Mouse (Mus musculus): ENCODE results near the gene Fbxo28. TPM values are rescaled to one million over a fixed set of nuclear protein-coding genes. Genes with fewer than 3 reads are reported as not detected.

Gene Fbxo28
- polyA plus RNA-seq, 1 experiment from 2014 or later: 4.9 TPM

DNA sequence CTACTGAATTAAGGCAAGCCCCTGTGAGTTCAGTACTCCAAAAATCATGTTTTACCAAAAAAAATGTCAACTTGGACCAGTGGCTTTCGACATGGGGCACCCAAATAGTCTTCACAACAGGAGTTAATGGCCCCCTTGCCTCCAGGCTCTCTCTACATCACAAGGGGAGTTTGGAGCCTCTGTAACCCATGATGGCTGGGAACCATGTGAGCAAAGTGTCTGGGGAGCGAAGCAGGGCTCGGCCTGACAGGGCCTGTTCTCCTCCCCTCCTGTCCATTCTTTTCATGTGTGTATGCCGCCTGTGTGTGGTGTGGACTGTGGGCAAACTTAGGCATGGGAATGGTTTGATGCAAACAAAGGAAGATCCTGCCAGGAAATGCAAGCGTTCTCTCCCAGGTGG lies 27.2 kb downstream of the Fbxo28 start:
- WGBS (ENCODE audit: insufficient replicate concordance): 88% methylated on average over 5 of the region's 5 CpGs
- no peak overlapping the region for H3K9ac ChIP-seq (replicated peaks)
- no peak overlapping the region for H3K27ac ChIP-seq (ENCODE audit: low read depth)
- H3K27me3 ChIP-seq (ENCODE audit: insufficient read depth, low read length): no peaks in the 10 kb centered on the region
- peaks cover 50% of the 10 kb centered on the region for H3K36me3 ChIP-seq (replicated peaks; ENCODE audit: insufficient read depth, low read length)
- no peak overlapping the region for H3K4me3 ChIP-seq (ENCODE audit: low read depth, low read length)
- TF ChIP-seq EP300 (IDR thresholded peaks at IDR 0.05; ENCODE audit: low read depth): no peak
- no peak for TF ChIP-seq CTCF (IDR thresholded peaks at IDR 0.05; ENCODE audit: low read depth)
- H3K9me3 ChIP-seq (ENCODE audit: low read length): peaks cover 5% of the 10 kb centered on the region; the same call in 1 of the 2 replicates
- ATAC-seq (no peak), DNase-seq (no peak)
- no peak overlapping the region for H3K4me2 ChIP-seq (ENCODE audit: low read depth, low read length)
- H3K4me1 ChIP-seq (ENCODE audit: insufficient read depth): no peaks in the 10 kb centered on the region

DNA sequence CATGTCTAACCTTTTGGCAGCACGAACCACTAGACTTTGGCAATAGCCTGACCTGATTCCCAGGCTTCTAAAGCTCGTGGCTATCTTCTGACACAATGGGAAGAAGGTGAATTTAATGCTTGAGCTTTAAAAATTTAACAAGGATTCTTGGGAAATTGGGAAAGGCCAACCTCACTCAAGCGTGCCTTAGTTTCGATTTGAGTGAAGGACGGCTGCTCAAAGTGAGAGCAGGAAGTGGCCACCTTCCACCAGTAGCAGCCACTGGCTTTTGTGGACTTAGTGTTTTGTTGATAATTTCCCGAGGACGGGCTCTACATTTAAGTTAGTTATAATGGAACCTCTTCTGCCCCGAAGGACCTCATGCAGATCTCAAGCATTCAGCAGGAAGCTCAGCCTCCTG lies 28.2 kb downstream of the Fbxo28 start:
- Histone ChIP-seq H3K27me3 (ENCODE audit: insufficient read depth, low read length) (no peaks in the 10 kb centered on the region), H3K9me3 (ENCODE audit: low read length) (peaks cover 5% of the 10 kb centered on the region; the same call in 1 of the 2 replicates), H3K4me1 (ENCODE audit: insufficient read depth) (no peaks in the 10 kb centered on the region), H3K27ac (ENCODE audit: low read depth) (no peak overlapping the region), H3K9ac (replicated peaks) (no peak overlapping the region), H3K4me2 (ENCODE audit: low read depth, low read length) (no peak overlapping the region), H3K36me3 (replicated peaks; ENCODE audit: insufficient read depth, low read length) (peaks cover 40% of the 10 kb centered on the region), H3K4me3 (ENCODE audit: low read depth, low read length) (no peak overlapping the region)
- WGBS (ENCODE audit: insufficient replicate concordance): 88% methylated on average over 8 of the region's 8 CpGs
- no peak for TF ChIP-seq EP300 (IDR thresholded peaks at IDR 0.05; ENCODE audit: low read depth)
- TF ChIP-seq CTCF (IDR thresholded peaks at IDR 0.05; ENCODE audit: low read depth): no peak
- DNase-seq (no peak), ATAC-seq (no peak)

DNA sequence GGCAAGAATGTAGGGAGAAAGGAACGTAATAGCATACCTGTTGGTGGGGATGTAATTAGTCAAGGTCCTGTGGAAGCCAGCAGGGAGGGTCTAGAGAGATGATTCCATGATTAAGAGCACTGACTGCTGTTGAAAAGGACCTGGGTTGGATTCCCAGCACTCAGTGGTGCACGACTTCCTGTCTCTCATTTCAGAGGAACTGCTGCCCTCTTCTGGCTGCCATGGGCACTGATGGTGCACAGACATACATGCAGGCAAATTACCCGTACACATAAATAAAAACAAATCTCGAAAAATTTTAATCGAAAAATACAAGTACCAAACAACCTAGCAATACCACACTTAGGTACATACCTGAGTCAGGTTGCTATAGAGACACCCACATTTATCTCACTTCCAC lies 30.1 kb downstream of the Fbxo28 start:
- Histone ChIP-seq H3K27ac (ENCODE audit: low read depth) (no peak overlapping the region), H3K9me3 (ENCODE audit: low read length) (peaks cover 5% of the 10 kb centered on the region; the same call in 1 of the 2 replicates), H3K27me3 (ENCODE audit: insufficient read depth, low read length) (no peaks in the 10 kb centered on the region), H3K4me3 (ENCODE audit: low read depth, low read length) (no peak overlapping the region), H3K36me3 (replicated peaks; ENCODE audit: insufficient read depth, low read length) (peaks cover 23% of the 10 kb centered on the region), H3K4me1 (ENCODE audit: insufficient read depth) (no peaks in the 10 kb centered on the region), H3K9ac (replicated peaks) (no peak overlapping the region), H3K4me2 (ENCODE audit: low read depth, low read length) (no peak overlapping the region)
- TF ChIP-seq EP300 (IDR thresholded peaks at IDR 0.05; ENCODE audit: low read depth) (no peak), CTCF (IDR thresholded peaks at IDR 0.05; ENCODE audit: low read depth) (peak; percentile 44)
- no peak for ATAC-seq
- WGBS (ENCODE audit: insufficient replicate concordance): 89% methylated on average over 5 of the region's 5 CpGs
- DNase-seq: no peak

DNA sequence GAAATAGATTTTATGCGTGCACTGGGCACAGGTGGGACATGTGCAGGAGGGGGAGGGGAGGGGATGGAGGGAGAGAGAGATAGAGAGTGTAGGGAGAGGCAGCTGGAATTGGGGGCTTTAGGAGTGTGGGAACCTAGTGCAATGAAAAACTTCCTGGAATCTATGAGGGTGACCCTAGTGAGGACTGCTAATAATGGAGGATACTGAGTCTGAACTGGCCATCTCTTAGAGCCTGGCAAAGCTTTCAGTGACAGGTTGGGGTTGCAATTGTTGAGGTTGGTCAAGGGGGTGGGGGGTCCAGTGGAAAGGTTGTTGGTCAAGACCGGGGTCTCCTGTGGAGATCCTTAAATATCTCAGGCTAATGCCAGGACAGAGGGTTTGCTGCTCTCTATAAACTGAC lies 31.1 kb downstream of the Fbxo28 start:
- H3K4me3 ChIP-seq (ENCODE audit: low read depth, low read length): no peak overlapping the region
- no peaks in the 10 kb centered on the region for H3K27me3 ChIP-seq (ENCODE audit: insufficient read depth, low read length)
- no peaks in the 10 kb centered on the region for H3K4me1 ChIP-seq (ENCODE audit: insufficient read depth)
- H3K9me3 ChIP-seq (ENCODE audit: low read length): peaks cover 5% of the 10 kb centered on the region; the same call in 1 of the 2 replicates
- no peak overlapping the region for H3K9ac ChIP-seq (replicated peaks)
- no peak overlapping the region for H3K4me2 ChIP-seq (ENCODE audit: low read depth, low read length)
- ATAC-seq: no peak
- peaks cover 18% of the 10 kb centered on the region for H3K36me3 ChIP-seq (replicated peaks; ENCODE audit: insufficient read depth, low read length)
- H3K27ac ChIP-seq (ENCODE audit: low read depth): no peak overlapping the region
- WGBS (ENCODE audit: insufficient replicate concordance): 85% methylated on average over 2 of the region's 2 CpGs
- no peak for TF ChIP-seq EP300 (IDR thresholded peaks at IDR 0.05; ENCODE audit: low read depth)
- no peak for TF ChIP-seq CTCF (IDR thresholded peaks at IDR 0.05; ENCODE audit: low read depth)
- DNase-seq: no peak

DNA sequence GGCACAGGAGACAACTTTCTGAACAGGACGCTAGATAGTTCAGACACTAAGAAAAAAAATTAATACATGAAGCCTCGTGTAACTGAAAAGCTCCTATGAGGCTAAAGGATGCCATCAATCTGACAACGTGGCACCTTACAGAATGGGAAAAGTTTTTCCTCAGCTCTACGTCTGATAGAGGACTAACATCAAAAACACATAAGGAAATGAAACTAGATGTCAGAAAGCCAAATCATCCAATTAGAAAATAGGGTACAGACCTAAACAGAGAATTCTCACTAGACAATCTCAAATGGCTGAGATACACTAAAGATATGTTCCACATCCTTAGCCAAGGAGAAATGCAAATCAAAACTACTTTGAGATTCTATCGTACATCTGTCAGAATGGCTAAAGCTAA lies 32.0 kb downstream of the Fbxo28 start:
- TF ChIP-seq EP300 (IDR thresholded peaks at IDR 0.05; ENCODE audit: low read depth) (no peak), CTCF (IDR thresholded peaks at IDR 0.05; ENCODE audit: low read depth) (no peak)
- no peak overlapping the region for H3K4me3 ChIP-seq (ENCODE audit: low read depth, low read length)
- no peak overlapping the region for H3K27ac ChIP-seq (ENCODE audit: low read depth)
- H3K4me1 ChIP-seq (ENCODE audit: insufficient read depth): no peaks in the 10 kb centered on the region
- H3K9ac ChIP-seq (replicated peaks): no peak overlapping the region
- no peak overlapping the region for H3K4me2 ChIP-seq (ENCODE audit: low read depth, low read length)
- DNase-seq (no peak), ATAC-seq (no peak)
- H3K9me3 ChIP-seq (ENCODE audit: low read length): peaks cover 5% of the 10 kb centered on the region; the same call in 1 of the 2 replicates
- peaks cover 9% of the 10 kb centered on the region for H3K36me3 ChIP-seq (replicated peaks; ENCODE audit: insufficient read depth, low read length)
- 61% methylated on average over 5 of the region's 5 CpGs for WGBS (ENCODE audit: insufficient replicate concordance)
- H3K27me3 ChIP-seq (ENCODE audit: insufficient read depth, low read length): no peaks in the 10 kb centered on the region

DNA sequence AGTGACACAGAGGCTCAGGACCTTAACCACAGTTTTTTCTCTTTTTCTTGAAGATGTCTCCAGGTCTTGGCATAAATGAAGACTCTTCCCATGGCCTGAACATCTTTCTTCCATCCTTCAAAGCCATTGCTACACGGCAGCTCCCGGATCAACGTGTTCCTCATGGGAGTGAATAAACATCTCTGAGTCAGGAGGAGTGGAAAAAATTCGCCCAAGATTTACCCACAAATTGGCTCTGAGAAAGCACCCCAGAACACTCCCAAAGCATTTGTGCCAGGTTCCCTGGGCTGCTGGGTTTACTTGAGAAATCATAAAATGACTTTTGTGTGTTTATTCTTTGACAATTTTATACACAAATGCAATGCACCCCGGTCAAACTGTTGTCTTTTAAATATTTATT lies 38.5 kb downstream of the Fbxo28 start:
- Histone ChIP-seq H3K27ac (ENCODE audit: low read depth) (no peak overlapping the region), H3K4me2 (ENCODE audit: low read depth, low read length) (no peak overlapping the region), H3K4me3 (ENCODE audit: low read depth, low read length) (no peak overlapping the region), H3K27me3 (ENCODE audit: insufficient read depth, low read length) (no peaks in the 10 kb centered on the region), H3K9me3 (ENCODE audit: low read length) (no peaks in the 10 kb centered on the region), H3K9ac (replicated peaks) (no peak overlapping the region), H3K4me1 (ENCODE audit: insufficient read depth) (no peaks in the 10 kb centered on the region), H3K36me3 (replicated peaks; ENCODE audit: insufficient read depth, low read length) (no peaks in the 10 kb centered on the region)
- 81% methylated on average over 5 of the region's 5 CpGs for WGBS (ENCODE audit: insufficient replicate concordance)
- TF ChIP-seq CTCF (IDR thresholded peaks at IDR 0.05; ENCODE audit: low read depth): no peak
- no peak for TF ChIP-seq EP300 (IDR thresholded peaks at IDR 0.05; ENCODE audit: low read depth)
- no peak for ATAC-seq
- DNase-seq: no peak

Measured in liver, postnatal 0 days (tissue).